Mouse (Mus musculus) megakaryocyte, embryonic 14.5 days (primary cell): Measurements from ENCODE around the gene Tmem219.

Experiments
- FLI1 ChIP-seq: IDR thresholded peaks from 2 replicates; pipeline ENCODE4 v1.6.1; 2012; ENCODE audit warnings: low read length, inconsistent platforms, mixed read lengths
- GATA1 ChIP-seq: IDR thresholded peaks from 3 replicates; pipeline ENCODE4 v1.6.1; 2012; ENCODE audit warnings: mixed read lengths, low read length, inconsistent platforms, borderline replicate concordance

DNA sequence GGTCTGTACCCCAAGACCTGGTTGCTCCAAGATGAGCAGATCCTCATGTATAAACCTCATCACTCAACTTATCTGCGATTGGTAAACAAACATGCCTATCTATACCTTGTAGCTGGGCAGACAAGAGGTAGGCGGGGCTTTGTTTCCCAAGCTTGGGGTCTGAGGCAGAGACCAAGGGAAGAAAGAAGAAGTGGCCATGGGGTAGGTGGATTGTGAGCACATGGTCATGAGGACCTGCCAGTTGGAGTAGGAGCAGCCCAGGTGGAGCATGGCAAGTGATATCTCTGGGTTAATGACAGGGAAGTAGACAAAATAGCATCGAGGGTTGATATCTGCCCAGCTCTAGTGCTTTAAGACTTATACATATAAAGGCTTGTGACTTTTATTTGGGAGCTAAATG is 7.9 kb downstream of the Tmem219 start:
- TF ChIP-seq GATA1 = no peak
- TF ChIP-seq FLI1 = no peak
